Mouse (Mus musculus) adrenal gland, postnatal 25 days (tissue): ENCODE data around the gene Srp68. TPM values are rescaled to one million over a fixed set of nuclear protein-coding genes. Genes with fewer than 3 reads are reported as not detected.
A peak's percentile ranks its signal among the peaks of the same experiment; 100 is the strongest.

Experiments used
- DNase-seq: peaks from one replicate; pipeline ENCODE4 v3.0.0; 2021; ENCODE audit warnings: mixed read lengths
- long read RNA-seq: library from polyadenylated mRNA; stranded (forward); transcript quantifications from one replicate; pipeline ENCODE4 v2.0.0, GENCODE M21; 2021
- total RNA-seq: library from RNA; stranded (reverse); gene quantifications from 2 replicates; pipeline ENCODE4 v1.2.3, GENCODE M21; 2021

The Srp68 gene
- 68.1 and 70.9 TPM in 2 replicates for total RNA-seq
- long read RNA-seq, transcript Srp68-201 (16 exons, 2,526 nt) = major isoform, 132 of 151 reads
- long read RNA-seq, partial matches to known transcripts = 8 of 151 reads
- long read RNA-seq, other reads (novel, unspliced or antisense) = 11 of 151 reads

DNA sequence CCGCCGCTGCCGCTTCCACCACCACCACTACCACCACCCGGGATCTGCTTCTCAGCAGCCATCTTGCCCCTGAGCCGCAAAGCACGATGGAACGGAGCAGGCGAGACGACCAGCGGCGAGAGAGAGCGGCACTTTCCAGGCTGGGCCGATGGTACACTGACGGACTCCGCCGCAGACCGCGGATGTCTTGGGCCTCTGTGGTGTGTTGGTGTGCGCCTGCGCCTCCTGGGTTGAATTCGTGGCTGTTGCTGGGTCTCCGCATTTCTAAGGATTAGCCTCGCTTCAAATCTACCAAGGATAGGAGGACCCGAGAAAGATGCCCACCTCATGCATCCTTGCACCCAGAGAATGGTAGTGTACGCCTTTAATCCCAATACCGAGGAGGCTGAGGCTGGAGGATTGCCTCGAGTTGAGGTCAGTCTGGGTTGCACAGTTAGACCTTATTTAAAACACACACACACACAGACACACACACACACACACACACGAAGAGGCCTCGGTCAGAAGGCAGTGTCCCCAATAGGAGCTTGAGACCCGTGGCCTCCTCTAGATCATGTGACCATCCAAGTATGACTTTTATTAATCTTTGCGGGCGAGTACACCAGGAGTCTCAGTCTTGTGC lies at the start of gene Srp68:
Srp68 (minus strand) TSS at position 173 of the 622 bp plus-strand sequence.
- peak; percentile 93 for DNase-seq

DNA sequence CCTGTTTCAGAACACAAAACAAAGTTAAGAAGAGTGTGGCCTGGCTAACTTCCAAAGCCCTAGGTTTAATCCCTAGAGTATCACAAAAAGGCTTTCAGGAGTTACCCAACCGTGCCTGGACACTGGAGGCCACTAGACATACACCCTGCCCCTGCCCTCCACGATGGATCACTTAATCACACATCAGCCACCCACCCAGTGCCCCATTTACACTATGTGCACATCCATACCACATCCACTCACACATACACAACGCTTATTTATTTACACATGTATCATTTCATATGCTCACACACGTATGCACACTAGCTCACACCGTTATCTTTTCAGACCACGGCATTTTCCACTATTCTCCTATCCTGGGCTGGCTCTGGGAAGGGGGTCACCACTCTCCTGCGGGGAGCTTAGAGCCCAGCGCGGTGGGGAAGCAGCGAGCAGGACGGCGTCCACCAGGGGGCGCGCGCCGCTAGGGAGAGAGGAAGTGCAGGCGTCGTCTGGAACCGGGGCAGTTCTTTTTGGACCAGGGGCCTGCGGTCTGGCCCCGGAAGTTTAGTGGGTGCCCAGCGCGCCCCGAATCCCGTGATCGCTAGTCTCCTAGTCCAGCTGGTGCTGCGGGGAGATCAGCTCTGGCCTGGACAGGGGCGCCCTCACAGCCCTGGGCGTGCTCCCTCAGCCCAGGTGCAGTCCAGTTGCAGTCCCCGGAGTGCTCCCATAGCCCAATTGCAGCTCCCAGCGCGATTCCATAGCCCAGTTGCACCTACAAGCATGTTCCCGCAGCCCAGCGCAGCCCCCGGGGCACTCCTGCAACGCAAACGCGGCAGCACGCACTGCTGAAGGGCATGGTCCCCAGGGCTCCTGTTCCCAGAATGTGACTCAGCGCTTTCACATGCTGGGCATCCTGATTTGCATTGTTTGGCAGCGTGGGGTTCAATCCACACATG lies 45.0 kb upstream of the Srp68 start:
- peak; percentile 95 for DNase-seq

DNA sequence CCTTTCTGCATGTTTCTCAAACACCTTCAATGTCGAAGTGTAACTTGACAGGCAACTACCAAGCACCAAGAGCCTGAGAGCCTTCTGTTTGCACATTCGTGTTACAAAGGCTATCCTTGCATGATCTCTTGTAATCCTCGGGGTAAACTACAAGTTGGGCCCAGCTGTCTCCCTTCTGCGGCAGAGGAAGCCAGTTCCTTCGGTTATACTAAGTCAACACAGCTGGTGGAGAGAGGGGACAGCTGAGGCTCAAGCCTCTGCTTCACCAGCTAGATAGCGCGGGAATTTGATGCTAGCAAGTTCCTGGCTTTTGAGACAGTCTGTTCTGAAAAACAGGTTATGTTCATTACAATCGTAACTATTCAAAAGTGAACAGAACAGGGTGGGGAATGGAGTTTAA lies 38.3 kb upstream of the Srp68 start:
- no peak for DNase-seq

DNA sequence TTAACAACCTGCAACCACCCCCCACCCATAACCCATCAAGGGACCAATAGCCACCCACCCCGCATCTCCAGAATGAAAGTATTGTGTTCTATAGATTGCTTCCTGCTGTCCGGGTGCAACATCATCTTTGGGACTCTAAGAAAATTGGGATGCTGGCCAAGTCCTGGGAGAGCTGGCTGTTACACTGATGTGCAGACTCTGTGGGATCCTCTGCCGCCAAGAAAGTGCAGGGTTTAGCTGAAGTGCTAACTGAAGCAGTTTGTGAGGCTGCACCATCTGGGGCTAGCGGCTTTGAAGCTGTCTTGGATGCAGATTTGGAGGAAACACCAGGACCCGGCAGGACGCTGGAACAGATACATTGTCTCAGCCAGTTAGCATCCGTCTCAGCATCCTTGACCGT lies 37.2 kb upstream of the Srp68 start:
- DNase-seq = no peak

DNA sequence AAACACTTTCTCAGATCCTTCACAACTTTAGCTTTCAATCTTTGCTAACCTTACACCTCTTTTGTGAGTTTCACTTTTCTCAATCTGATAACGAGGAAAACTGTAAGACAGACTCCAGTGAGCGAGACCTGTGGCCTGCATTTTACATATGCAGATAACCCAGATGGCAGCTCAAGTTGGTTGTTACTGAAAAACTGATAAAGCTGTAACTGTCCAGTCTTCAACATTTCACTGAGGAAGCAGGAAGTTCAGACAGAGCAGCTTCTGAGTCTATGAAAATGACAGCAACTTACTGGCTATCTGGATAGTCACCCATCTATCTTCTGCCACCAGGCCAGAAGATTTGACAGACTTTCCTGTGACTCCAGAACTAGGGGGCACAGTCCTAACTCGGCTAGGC lies 35.6 kb upstream of the Srp68 start:
- no peak for DNase-seq

DNA sequence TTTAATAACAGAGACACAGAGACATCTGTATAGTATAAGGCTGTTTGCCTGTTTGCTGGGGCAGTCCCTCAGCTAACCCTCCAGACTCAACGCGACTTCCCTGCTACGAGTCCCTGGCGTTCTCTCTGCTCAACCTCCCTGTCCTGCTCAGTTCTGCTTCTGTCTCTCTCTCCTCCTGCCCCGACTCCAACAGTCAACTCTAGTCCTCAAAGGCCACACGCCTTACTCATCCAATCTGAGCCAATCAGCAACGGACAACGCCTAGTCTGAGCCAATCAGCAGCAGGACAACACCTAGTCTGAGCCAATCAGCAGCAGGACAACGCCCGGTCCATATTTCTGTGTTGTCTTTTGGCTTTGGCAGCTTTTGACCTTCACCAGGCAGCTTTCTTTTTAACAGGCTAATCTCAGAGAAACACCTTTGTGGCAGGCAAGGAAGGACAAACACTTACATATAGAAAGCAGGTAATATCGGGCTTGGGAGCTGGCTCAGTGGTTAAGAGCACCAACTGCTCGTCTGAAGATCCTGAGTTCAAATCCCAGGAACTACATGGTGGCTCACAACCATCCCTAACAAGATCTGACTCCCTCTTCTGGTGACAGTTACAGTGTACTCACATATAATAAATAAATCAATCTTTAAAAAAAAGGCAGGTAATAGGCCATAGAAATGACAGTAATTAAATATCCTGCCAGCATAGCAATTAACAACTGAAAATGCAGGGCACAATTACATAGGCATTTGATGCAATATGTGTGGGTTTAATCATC lies 33.9 kb upstream of the Srp68 start:
- DNase-seq = no peak

DNA sequence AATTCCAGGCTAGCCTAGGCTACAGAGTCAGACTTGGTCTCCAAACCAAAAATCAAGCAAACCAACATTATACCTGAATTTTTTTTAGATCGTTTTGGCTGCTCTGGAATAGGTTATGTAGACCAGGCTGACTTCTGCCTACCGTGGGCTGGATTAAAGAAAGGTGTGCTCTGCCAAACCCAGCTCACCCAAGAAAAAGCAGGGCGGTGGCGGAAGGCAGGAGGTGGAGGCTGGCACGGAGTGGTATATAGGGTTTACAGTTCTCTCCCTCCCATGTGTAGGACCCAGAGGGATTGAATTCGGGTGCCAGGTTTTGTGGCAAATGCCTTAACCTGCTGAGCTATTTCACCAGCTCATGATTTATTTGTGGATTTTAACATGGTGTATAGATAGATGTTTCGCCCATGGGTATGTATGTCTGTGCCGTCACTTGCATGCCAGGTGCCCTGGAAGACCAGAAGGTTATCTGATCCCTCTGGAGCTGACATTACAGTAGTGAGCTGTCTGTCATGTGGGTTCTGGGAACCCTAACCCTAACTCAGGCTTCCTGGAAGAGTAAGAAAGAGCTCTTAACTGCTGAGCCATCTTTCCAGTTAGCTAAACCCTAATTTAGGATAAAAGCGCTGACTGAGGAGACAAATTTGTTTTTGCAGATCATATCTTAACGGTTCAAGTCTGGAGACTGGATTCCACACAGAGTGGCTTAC lies 33.2 kb upstream of the Srp68 start, which contains the start of gene Exoc7:
Exoc7 (minus strand) TSS at position 215 of the 707 bp plus-strand sequence.
- no peak for DNase-seq

DNA sequence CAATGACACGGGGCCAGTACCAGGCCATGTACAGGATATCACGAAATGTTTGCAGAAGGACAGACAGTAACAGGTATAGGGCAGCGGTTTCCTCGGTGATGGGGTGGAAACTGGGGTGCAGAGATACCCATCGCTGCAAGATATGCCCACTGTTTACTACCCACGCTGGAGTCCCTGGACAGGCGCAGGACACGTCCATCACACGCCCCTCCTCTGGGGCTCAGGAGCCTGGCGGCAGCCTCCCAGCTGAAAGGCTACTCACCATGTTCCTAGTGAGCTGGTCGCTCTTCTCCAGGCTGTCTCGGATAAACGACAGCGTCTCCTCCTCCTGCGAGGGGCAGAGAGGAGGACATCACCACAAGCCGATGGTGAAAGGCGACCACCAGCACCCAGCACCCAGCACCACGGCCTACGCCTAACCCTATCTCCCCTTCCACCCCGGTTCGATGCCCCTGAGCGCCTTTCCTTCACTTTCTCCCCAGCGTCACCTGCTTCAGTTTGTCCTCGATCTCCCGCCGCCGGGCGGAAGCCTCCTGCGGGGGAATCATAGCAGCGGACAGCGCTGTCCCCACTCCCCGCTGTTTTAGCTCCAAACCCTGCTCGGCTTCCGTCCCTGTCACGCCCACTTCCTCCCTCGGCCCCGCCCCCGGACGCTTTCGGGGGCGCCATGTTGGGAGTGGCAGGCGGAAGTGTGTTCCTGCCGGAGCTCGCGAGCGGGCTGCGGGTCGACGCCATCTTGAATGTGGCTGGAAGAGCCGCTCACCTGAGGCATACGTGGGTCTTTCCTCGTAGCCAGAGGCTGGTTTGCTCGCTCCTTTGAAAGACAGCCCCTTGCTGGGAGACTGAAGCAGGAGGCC lies 32.3 kb upstream of the Srp68 start:
- peak; percentile 96 for DNase-seq

DNA sequence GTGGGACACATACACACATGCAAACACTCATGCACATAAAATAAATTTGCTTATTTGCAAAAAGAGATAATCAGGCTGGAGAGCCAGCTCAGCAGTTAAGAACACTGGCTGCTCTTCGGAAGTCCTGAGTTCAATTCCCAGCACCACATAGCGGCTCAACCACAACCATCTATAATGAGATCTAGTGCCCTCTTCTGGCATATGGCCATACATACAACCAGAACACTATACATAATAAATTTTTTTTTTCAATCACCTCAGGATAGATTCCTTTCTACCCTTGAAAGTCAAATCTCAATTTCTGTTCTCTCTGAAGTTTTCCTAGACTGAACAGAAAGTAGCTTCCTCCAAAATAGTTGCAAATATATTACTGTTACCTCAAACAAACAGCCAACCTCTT lies 31.4 kb upstream of the Srp68 start:
- no peak for DNase-seq

DNA sequence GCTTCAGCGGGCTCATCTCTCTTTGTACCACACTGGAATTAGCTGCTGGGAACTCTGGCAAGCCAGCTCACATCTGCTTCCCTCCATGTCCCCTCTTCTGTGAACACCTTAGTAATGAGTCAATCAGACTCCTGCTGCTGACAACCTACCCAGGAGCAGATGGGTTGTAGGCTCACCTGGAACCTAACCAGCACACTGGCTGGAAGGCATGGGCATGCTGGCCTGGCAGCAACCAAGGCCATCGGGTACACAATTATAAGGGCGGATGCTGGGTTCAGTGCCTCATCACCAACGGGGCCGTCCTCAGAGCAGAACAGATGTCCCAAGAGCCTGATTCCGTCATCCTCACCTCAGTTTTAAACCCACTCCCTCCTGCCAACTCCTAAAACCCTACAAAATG lies 24.6 kb upstream of the Srp68 start:
- DNase-seq = no peak

DNA sequence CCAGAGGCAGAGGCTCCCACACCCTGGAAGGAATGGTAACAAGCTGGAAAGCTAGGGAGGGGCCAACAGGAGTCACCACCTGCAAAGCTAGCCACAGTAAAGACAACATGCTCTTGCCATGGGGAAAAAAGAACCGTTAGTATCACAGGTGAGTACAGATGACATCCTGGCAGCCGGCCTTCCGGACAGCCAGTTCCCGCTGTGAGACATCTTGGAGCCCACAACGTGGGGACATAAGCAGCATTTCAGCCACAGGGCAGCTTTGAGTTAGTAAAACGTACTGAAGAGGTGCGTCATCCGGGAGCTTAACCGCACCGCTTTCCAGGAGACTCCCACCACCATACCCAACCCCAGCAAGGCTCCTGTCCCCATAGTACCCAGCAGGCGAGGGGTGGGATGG lies 24.2 kb upstream of the Srp68 start:
- DNase-seq = no peak

DNA sequence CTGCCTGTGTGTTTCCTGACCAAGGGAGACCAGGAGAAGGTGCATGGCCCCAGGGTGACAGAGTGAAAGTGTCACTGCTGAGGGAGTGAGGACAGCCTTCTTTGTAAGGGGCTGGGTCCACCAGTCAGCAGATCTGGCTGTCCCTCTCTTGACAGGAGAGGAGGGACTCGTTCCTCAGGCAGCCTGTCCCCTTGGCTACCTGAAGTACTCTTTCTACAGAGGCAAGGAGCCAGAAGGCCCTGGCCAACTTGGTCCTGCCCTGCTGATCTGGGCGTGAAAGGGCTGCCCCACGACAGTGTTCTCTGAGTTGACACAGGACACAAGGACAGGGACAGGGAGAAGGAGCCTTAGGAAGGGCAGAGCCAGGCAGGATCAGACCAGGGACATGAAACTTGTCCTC lies 23.0 kb upstream of the Srp68 start:
- DNase-seq = no peak

DNA sequence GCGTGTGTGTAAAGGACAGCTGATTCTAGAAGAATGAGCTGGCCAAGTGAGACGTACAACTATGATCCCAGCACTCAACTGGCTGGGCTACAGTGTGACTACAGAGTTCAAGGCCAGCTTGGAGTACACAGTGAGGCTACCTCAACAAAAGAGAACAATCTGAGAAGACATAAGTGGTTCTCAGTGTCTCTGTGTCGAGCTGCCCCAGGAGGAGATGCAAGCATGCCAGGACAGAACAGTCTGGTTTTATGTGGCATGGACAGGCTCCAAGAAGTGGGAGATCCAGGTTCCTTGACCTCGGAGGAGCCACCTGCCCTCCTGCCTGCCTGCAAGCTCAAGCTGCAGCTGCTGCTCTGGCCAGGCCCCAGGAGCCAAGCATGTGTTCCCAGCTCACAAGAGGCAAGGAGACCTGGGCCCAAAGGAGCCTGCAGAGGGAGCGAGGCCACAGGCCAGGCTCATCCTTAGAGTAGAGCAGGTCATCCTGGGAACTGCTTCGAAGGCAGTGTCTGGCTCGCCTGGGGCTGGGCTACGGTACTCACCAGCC lies 22.2 kb upstream of the Srp68 start:
- no peak for DNase-seq

DNA sequence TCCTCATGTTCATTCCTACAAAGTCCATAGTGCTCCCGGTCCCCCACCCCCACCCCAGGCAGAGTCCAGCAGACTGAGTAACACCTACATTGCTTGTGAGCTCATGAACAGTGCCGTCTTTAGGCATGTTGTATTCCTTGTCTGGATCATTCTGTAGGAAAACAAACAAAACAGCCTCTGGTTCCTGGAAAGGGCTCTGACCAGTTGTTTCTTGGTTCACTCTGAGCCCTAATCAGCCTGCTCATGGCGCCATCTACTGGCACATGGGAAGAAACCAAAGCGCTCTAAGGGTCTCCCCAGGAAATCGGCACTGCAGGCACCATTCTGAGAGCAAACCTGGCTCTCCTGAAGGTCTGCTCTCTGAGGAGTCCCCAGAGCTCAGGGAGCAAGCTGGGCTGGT lies 20.3 kb upstream of the Srp68 start:
- DNase-seq = peak; percentile 48

DNA sequence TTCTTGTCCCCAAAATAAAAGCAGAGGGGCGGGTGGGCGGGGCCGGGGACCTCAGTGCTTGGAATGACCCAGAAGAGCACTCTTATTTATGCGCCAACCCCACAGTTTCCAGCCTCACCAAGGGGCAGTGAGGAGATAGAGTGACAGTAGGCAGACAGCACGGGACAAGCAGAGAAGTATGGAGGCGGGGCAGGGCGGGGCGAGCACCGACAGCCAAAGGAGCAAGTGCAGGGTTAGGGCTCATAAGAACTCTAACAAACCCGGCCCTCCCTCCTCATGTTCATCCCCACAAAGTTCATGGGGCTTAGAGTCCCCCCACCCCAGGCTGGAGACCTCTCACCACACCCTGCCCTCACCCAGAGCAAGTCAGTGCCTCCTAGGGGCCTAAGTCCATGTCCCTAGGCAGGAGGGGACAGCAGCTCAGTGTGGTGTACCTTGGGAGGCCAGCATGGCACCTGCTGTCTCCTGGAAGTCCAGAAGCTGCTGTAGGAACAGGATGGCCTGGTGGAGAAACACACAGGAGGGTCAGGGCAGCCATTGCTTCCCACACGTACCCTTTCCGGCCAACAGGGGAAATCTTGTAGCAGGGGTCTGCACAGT lies 19.6 kb upstream of the Srp68 start:
- no peak for DNase-seq

DNA sequence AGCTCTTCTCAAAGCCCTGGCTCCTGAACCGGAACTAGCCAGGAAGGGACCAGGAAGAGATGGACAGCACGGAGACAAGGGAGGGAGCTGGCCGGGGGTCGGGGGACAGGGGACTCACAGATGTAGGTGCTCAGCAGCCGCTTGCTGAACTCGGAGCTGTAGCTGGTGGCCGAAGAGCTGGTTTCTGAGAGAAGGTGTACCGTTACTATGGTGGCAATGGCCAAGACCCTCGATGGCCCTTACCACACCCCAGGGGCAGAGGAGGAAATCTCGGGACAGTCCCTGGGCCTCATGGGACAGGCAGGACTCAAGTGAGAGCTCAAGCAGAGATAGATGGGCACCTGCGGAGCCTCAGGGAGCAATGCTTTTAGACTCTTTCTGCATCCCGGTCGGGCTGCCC lies 18.4 kb upstream of the Srp68 start:
- no peak for DNase-seq

DNA sequence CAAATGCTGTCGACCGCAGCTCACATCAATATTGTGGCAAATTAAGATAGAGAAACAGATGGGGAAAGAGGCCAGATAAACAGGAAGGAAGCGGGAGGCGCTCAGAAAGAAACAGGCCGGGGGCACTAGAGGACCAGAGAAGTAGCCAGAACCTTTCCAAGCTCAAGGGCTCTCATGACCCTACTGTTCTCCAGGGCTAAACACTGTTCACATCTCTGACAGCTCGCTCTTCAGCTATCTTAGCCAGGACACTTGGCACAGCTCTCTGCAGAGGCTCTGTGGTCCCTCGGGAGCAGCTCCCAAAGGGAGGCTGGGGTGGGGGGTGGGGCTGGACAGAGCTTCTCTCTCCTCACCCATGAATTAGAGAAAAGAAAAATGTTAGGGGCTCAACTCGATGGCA lies 16.5 kb upstream of the Srp68 start:
- no peak for DNase-seq

DNA sequence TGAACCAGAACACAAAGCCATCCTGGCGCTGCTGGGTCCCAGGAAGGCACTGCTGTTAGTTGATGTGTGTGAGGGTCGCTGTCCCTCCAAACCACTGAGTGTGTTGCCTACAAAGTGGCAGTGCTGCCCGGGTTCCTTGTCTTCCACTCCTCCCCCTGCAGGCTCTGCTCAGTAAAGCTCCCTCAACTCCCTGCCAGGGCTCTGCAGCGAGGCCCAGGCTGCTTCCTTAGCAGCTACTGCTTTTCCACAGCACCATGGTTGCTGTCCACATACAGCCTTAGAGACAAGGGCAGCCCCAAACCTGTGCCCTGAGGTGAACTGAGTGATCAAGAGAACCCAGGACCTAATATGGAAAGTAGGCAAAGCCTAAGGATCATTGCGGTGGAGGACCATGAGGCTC lies 13.3 kb upstream of the Srp68 start:
- DNase-seq = no peak

DNA sequence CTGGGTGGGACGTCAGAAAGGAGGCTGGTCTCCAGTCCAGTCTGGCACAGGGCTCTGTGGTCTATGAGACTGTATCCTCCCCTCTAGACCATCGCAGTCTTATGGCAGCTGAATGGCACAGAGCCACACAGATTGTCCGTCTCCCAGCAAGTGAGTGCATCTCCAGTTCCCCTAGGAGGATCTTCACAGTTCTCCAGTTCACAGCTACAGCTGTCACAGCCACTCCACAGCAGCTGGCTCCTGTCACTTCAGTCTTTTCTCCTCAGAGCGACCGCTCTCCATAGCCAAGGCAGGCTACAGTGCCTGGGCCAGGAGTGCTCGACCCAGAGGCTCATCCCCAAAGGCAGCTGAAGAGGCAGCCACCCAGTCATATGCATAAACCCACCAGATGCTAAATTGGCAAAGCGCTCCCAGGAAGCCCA lies 11.8 kb upstream of the Srp68 start:
- DNase-seq = no peak

DNA sequence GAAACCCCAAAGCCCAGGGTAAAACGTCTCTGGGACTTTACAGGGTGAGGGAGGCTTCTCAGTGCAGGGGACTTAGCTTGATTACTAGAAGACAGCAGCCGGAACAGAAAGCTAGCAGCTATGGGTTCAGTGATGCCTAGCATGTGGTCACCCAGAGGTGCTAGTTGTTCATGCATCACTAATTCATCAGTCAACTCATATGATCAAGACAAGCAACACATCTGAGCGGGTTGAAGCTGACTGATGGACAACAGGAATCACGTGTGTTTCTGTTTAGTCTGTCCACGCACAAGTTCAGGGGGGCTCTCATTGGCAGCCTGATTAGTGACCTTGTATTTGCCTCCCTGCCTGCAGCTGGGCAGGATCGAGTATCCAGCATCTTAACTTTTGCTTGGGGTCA lies 10.0 kb upstream of the Srp68 start:
- DNase-seq = no peak
